Mouse (Mus musculus) testis, adult 2 months (tissue): ENCODE measurements around the gene Gm21981.

Experiments used
- CTCF ChIP-seq: fragments of 200-500 bp; IDR thresholded peaks from 2 replicates; pipeline ENCODE4 v1.5.1; 2012; ENCODE audit warnings: low read depth, mild to moderate bottlenecking, inconsistent platforms, low read length, moderate library complexity; ENCODE audit not compliant: control insufficient read depth, insufficient read depth, insufficient replicate concordance
- POLR2A ChIP-seq: fragments of 200-500 bp; IDR thresholded peaks from 2 replicates; pipeline ENCODE4 v1.6.1; 2012; ENCODE audit warnings: low read depth, mild to moderate bottlenecking, inconsistent platforms, low read length, moderate library complexity; ENCODE audit not compliant: control insufficient read depth

DNA sequence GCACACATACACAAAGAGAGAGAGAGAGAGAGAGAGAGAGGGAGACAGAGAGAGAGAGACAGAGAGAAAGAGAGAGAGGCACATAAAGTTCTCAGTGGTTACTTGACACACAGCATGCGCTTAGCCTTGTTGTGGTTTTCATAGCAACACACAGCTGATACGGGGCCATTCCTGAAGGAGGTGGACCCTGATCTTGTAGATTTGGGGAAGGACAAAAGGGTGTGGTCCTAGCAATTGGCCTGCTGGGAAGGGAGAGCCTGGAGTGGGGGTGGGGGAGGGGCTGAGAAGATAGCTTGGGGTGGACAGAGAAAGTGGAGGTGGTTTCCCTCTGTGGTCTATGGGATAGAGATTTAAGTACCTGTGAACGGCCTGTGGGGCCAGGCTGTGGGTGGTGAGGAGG, 15.8 kb upstream of the Gm21981 start:
- TF ChIP-seq POLR2A (no peak), CTCF (no peak)
